Mouse (Mus musculus) thymus, adult 2 months (tissue): ENCODE results near the gene N4bp2l1. TPM values are rescaled to one million over a fixed set of nuclear protein-coding genes. Genes with fewer than 3 reads are reported as not detected.

Experiments
- DNase-seq: peaks from one replicate; pipeline ENCODE4 v3.0.0; 2021
- H3K27ac ChIP-seq: fragments of 200-500 bp; 2 replicates; pipeline ENCODE4 v1.5.1; 2012; ENCODE audit warnings: low read length, control low read depth; ENCODE audit not compliant: control insufficient read depth, insufficient read depth
- H3K27me3 ChIP-seq: fragments of 200-500 bp; 2 replicates; pipeline ENCODE4 v1.6.1; 2012; ENCODE audit warnings: mild to moderate bottlenecking, low read length, moderate library complexity, mixed read lengths; ENCODE audit not compliant: control insufficient read depth, insufficient read depth
- H3K36me3 ChIP-seq: fragments of 200-500 bp; 2 replicates; pipeline ENCODE4 v1.6.1; 2012; ENCODE audit warnings: mild to moderate bottlenecking, low read length, moderate library complexity; ENCODE audit not compliant: control insufficient read depth, insufficient read depth
- H3K4me1 ChIP-seq: fragments of 200-500 bp; replicated peaks from 2 replicates; pipeline ENCODE4 v1.6.1; 2012; ENCODE audit warnings: low read length; ENCODE audit not compliant: control insufficient read depth, insufficient read depth
- H3K4me3 ChIP-seq: fragments of 200-500 bp; 2 replicates; pipeline ENCODE4 v1.5.1; 2012; ENCODE audit warnings: mild to moderate bottlenecking, low read length, control low read depth, moderate library complexity; ENCODE audit not compliant: control insufficient read depth, insufficient read depth
- CTCF ChIP-seq: fragments of 200-500 bp; IDR thresholded peaks from 2 replicates; pipeline ENCODE4 v1.5.1; 2012; ENCODE audit warnings: mild to moderate bottlenecking, control low read depth, low read length, moderate library complexity, borderline replicate concordance; ENCODE audit not compliant: control insufficient read depth, poor library complexity, insufficient read depth; ENCODE audit errors: extremely low read depth
- POLR2A ChIP-seq: fragments of 200-500 bp; IDR thresholded peaks from 2 replicates; pipeline ENCODE4 v1.6.1; 2012; ENCODE audit warnings: mild to moderate bottlenecking, low read length, control low read depth, moderate library complexity; ENCODE audit not compliant: control insufficient read depth, poor library complexity, insufficient read depth; ENCODE audit errors: extremely low read depth
- whole genome bisulfite sequencing: fragments of 180-500 bp; shearing (Covaris S2); methylation state at CpG from one replicate; pipeline ENCODE4 v1.1.7; 2018; 5-methylcytosine and 5-hydroxymethylcytosine counted together
- polyA plus RNA-seq: library from polyadenylated mRNA; depleted of rRNA; stranded (reverse); fragments of >200 nt; gene quantifications from 2 replicates; pipeline ENCODE4 v1.2.3, GENCODE M21; 2012

N4bp2l1 gene
- polyA plus RNA-seq, 1 experiment = 39.1 TPM

- no peak overlapping the region for H3K27ac ChIP-seq
- DNase-seq = no peak
- peaks cover 3% of the 10 kb centered on the region for H3K4me1 ChIP-seq
- no peaks in the 10 kb centered on the region for H3K36me3 ChIP-seq
- no peak for TF ChIP-seq CTCF
- TF ChIP-seq POLR2A = no peak
- WGBS = 92% methylated on average over 6 of the region's 6 CpGs
- H3K27me3 ChIP-seq = no peaks in the 10 kb centered on the region
- no peak overlapping the region for H3K4me3 ChIP-seq
Measured at GRCm38 (mm10) chr5:150581180-150581579, 15.8 kb downstream of the N4bp2l1 start.

DNA sequence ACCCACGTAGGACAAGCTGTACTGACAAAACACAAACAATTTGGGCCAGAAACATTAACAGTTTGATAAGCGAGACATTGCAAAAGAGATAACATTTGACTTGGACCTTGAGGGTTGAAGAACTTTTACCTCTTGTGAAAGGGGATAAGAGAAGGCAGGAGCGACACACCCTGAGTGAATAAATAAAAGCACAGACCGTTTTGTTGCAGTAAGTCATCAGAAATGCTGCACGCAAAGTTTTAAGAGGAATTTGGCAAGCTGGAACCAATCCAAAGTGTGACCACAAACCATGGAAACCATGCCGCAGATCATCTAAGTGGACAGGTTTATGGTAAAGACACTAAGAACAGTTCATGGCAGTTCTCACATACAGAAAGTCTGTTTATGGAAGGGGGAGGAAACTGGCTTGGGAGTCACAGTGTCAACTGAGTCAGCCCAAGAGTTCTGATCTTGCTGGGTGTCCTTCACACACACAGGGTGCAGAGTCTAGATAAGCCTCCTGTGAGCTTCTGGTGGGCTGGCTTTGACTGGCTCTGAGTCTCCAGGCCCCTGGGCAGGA is 18.3 kb downstream of the N4bp2l1 start:
- Histone ChIP-seq H3K27me3 (no peaks in the 10 kb centered on the region), H3K4me3 (no peak overlapping the region), H3K4me1 (peaks cover 3% of the 10 kb centered on the region), H3K36me3 (no peaks in the 10 kb centered on the region), H3K27ac (no peak overlapping the region)
- DNase-seq = no peak
- no peak for TF ChIP-seq CTCF
- no peak for TF ChIP-seq POLR2A
- 53% methylated on average over 6 of the region's 6 CpGs for WGBS

- H3K4me3 ChIP-seq = no peak overlapping the region
- peaks cover 3% of the 10 kb centered on the region for H3K4me1 ChIP-seq
- WGBS = 96% methylated on average over 11 of the region's 11 CpGs
- TF ChIP-seq CTCF (no peak), POLR2A (no peak)
- no peak overlapping the region for H3K27ac ChIP-seq
- no peak for DNase-seq
- H3K27me3 ChIP-seq = no peaks in the 10 kb centered on the region
- peaks cover 9% of the 10 kb centered on the region; the same call in 1 of the 2 replicates for H3K36me3 ChIP-seq
Measured at GRCm38 (mm10) chr5:150576832-150577231, 20.2 kb downstream of the N4bp2l1 start.

DNA sequence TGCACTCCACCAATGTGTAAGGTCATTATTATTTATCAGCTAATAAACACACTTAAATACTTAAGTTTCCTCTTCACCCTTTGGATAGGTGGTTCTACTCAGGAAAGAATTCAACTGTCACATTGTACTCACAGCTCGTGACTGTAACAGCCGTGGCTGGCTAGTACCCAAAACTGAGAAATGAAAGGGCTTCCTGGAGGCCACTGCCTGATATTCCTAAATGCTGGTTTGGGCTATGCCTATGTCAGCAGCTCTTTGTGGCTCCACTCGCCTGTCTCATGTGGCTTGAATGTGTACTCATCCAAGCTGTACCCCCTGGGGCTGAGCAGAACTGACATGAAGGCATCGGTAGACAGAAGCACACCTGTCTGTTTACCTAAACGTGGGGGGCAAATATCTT is 22.1 kb downstream of the N4bp2l1 start:
- no peak overlapping the region for H3K27ac ChIP-seq
- 91% methylated on average over 5 of the region's 5 CpGs for WGBS
- no peaks in the 10 kb centered on the region for H3K27me3 ChIP-seq
- H3K4me3 ChIP-seq = no peak overlapping the region
- H3K36me3 ChIP-seq = peaks cover 9% of the 10 kb centered on the region; the same call in 1 of the 2 replicates
- DNase-seq = no peak
- peaks cover 3% of the 10 kb centered on the region for H3K4me1 ChIP-seq
- TF ChIP-seq POLR2A (no peak), CTCF (no peak)

DNA sequence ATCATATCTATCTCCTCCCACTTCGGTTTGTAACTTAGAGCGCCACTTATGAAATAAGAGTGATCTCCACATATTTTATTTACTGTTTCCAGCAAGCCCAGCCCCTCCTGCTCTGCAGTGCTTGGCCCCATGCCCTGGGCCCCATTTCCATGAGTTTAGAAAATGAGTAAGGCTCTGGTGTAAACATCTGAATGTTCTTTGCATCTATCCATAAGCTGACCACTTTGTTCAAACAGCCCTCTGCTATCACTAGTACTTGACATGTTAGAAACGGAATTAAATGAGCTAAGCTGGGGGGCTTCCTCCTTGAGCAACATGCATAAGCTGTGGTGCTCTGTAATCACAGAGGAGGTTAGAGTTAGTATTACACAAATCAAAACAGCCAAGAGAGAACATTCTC is 22.6 kb downstream of the N4bp2l1 start:
- peaks cover 3% of the 10 kb centered on the region for H3K4me1 ChIP-seq
- no peaks in the 10 kb centered on the region for H3K27me3 ChIP-seq
- DNase-seq = no peak
- WGBS = 94% methylated on average over 3 of the region's 3 CpGs
- no peak overlapping the region for H3K27ac ChIP-seq
- no peak for TF ChIP-seq CTCF
- TF ChIP-seq POLR2A = no peak
- peaks cover 9% of the 10 kb centered on the region; the same call in 1 of the 2 replicates for H3K36me3 ChIP-seq
- no peak overlapping the region for H3K4me3 ChIP-seq

DNA sequence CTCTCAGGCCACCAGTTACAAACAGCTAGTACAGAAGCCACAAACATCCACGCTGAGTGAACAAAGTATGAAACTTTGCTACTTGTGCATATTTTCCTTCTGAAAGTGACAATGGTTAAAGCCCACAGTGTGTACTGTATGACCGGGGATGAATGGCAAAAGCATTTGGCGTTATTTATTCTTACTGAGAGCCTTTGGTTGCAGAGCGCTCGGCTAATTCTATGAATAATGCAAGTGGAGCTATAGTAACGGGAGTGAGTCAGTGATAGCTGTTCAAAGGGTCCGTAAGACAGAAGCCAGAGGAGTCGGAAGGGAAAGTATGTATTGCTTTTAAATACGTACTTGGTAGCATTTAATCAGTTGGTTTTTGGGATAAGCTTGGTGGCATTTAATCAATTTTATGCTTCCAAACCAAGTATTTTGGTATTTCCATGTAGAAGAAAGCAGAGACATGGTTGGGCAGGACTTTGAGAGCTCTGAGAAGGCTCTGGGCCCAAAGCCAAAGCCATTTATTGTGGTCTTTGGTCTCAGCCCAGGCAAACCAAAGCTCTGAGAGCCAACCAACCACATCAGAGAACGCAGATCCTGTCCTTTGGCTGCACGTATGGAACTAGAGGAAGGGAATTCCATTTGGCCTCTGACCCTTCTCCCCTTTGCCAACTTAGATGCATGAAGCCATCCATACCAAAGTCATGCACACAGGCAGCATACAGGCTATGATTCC is 26.3 kb downstream of the N4bp2l1 start:
- no peak for DNase-seq
- WGBS = 92% methylated on average over 11 of the region's 11 CpGs
- TF ChIP-seq POLR2A (no peak), CTCF (no peak)
- no peak overlapping the region for H3K27ac ChIP-seq
- no peak overlapping the region for H3K4me3 ChIP-seq
- H3K36me3 ChIP-seq = peaks cover 9% of the 10 kb centered on the region; the same call in 1 of the 2 replicates
- H3K4me1 ChIP-seq = no peaks in the 10 kb centered on the region
- no peaks in the 10 kb centered on the region for H3K27me3 ChIP-seq

DNA sequence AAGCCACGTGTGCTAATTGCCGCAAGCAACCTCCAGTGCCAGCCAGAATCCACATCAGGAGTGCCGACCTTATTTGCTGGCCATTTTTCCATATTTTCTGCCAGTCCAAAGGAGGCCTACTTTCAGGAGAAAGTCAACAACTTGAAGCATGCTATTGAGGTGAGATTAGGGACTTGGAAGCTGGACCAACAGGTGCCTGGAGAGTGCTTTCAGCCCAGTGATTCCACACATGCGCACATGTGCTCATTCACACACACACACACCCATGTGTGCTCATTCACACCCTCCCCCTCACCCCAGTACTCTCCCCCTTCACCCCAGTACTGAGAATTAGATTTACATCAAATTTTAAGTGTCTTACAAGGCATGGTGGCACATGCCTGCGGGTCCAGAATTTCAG is 30.0 kb downstream of the N4bp2l1 start:
- TF ChIP-seq POLR2A = no peak
- TF ChIP-seq CTCF = no peak

More for the DNA sequence above, 30.0 kb downstream of the N4bp2l1 start:
- Histone ChIP-seq H3K4me3 (no peak overlapping the region), H3K4me1 (no peaks in the 10 kb centered on the region), H3K27ac (no peak overlapping the region), H3K36me3 (no peaks in the 10 kb centered on the region; the same call in 1 of the 2 replicates), H3K27me3 (no peaks in the 10 kb centered on the region)
- WGBS = 97% methylated on average over 5 of the region's 5 CpGs
- DNase-seq = no peak
